Mouse (Mus musculus): Measurements from ENCODE around the gene Fzd4.

Gene Fzd4

GRCm38 (mm10) chr7:89404081-89404733, at the start of gene Fzd4, which contains the start of gene Tmem135:
TSS of gene Fzd4 (plus strand) at chr7:89404355.
TSS of gene Tmem135 (minus strand) at chr7:89404222.
- in situ Hi-C loops (cut with MboI), result loop anchor here (25.0 kb wide), 1 partner anchor 242 kb away; no protein-coding TSS in a partner anchor

GRCm38 (mm10) chr7:89355519-89356255, 48.5 kb upstream of the Fzd4 start:
- in situ Hi-C loops (cut with MboI), result no loop called here

- in situ Hi-C loops (cut with MboI), result no loop called here
These were observed 47.8 kb upstream of the Fzd4 start for GRCm38 (mm10) chr7:89356307-89356706.

- in situ Hi-C loops (cut with MboI), result no loop called here
These were observed 40.2 kb upstream of the Fzd4 start for GRCm38 (mm10) chr7:89363975-89364374.

GRCm38 (mm10) chr7:89365135-89365880, 38.8 kb upstream of the Fzd4 start:
- in situ Hi-C loops (cut with MboI), result no loop called here

- in situ Hi-C loops (cut with MboI), result no loop called here
These were observed 36.5 kb upstream of the Fzd4 start for GRCm38 (mm10) chr7:89367643-89368042.

GRCm38 (mm10) chr7:89370086-89370485, 34.1 kb upstream of the Fzd4 start:
- in situ Hi-C loops (cut with MboI), result no loop called here

- in situ Hi-C loops (cut with MboI), result no loop called here
These were observed 33.2 kb upstream of the Fzd4 start for GRCm38 (mm10) chr7:89370917-89371316.

- in situ Hi-C loops (cut with MboI), result no loop called here
These were observed 32.4 kb upstream of the Fzd4 start for GRCm38 (mm10) chr7:89371623-89372295.

- in situ Hi-C loops (cut with MboI), result no loop called here
These were observed 23.0 kb upstream of the Fzd4 start for GRCm38 (mm10) chr7:89380935-89381705.

GRCm38 (mm10) chr7:89382892-89383291, 21.3 kb upstream of the Fzd4 start:
- in situ Hi-C loops (cut with MboI), result no loop called here

- in situ Hi-C loops (cut with MboI), result no loop called here
These were observed 15.2 kb upstream of the Fzd4 start for GRCm38 (mm10) chr7:89388981-89389380.

GRCm38 (mm10) chr7:89390660-89391059, 13.5 kb upstream of the Fzd4 start:
- in situ Hi-C loops (cut with MboI), result no loop called here

- in situ Hi-C loops (cut with MboI), result no loop called here
These were observed 12.9 kb upstream of the Fzd4 start for GRCm38 (mm10) chr7:89391281-89391680.

GRCm38 (mm10) chr7:89391831-89392230, 12.3 kb upstream of the Fzd4 start:
- in situ Hi-C loops (cut with MboI), result no loop called here

GRCm38 (mm10) chr7:89392388-89392787, 11.8 kb upstream of the Fzd4 start:
- in situ Hi-C loops (cut with MboI), result no loop called here

- in situ Hi-C loops (cut with MboI), result no loop called here
These were observed 11.3 kb upstream of the Fzd4 start for GRCm38 (mm10) chr7:89392825-89393224.

- in situ Hi-C loops (cut with MboI), result no loop called here
These were observed 8.8 kb upstream of the Fzd4 start for GRCm38 (mm10) chr7:89395399-89395798.

GRCm38 (mm10) chr7:89396386-89396785, 7.8 kb upstream of the Fzd4 start:
- in situ Hi-C loops (cut with MboI), result no loop called here

GRCm38 (mm10) chr7:89397837-89398534, 6.2 kb upstream of the Fzd4 start:
- in situ Hi-C loops (cut with MboI), result no loop called here

GRCm38 (mm10) chr7:89400721-89401120, 3.4 kb upstream of the Fzd4 start:
- in situ Hi-C loops (cut with MboI), result loop anchor here (25.0 kb wide), 1 partner anchor 238 kb away; no protein-coding TSS in a partner anchor
